Mouse (Mus musculus) heart, postnatal 0 days (tissue): ENCODE data around the gene Rgs19.

Experiments used
- CTCF ChIP-seq: IDR thresholded peaks from 2 replicates; pipeline ENCODE4 v1.5.1; 2016; ENCODE audit warnings: antibody characterized with exemption, control low read depth, low read depth
- EP300 ChIP-seq: IDR thresholded peaks from 2 replicates; pipeline ENCODE4 v1.6.1; 2016; ENCODE audit warnings: antibody characterized with exemption, low read depth

- TF ChIP-seq CTCF: no peak
- TF ChIP-seq EP300: no peak
Measured at GRCm38 (mm10) chr2:181683381-181683780, 10.4 kb downstream of the Rgs19 start.
